Mouse (Mus musculus): ENCODE measurements at regions not wholly inside any gene's neighbourhood (a gene's known extent, or its start where the extent isn't known, plus 50 kb on each side); places are given as distances from the start of the nearest gene placed in this dataset.

DNA sequence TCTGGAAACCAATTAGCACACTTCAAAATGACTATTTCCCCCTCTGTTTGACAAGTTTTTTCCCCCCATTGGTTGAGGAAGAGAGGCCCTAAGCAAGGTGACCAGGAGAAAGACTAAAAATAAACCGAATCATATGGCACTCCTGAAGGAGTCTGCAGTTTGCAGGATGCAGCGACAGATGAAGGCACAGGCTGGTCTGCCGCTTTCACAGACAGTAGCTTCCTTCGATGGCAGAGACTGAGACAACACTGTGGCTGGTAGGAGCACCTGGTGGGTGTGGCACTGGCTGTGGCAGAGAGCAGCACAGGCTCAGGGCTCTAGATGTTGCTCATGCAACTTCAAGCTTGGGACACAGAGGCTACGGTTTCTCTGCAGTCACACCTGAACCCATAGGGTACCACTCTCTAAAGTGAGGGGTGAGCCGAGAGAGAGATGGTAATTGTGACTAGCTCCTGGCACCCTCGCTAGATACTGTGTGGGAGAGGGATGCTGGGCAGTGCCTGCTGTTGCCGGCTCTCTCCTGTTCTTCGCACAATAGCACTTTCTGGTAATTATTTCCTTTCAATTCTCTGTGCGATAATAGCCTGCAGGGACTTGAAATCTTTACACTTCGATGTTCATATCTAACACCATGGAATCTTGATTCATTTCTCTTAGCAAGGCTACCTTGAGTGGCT, 88.7 kb upstream of the Myt1l start:
- TF ChIP-seq CTCF (IDR thresholded peaks at IDR 0.05; ENCODE audit: extremely low read depth, insufficient read depth, insufficient read length, insufficient replicate concordance): no peak
- TF ChIP-seq POLR2A (IDR thresholded peaks at IDR 0.05; ENCODE audit: low read depth, low read length): no peak

Data from spleen, adult 2 months (tissue).